Mouse (Mus musculus): ENCODE data around the gene AA467197. TPM values are rescaled to one million over a fixed set of nuclear protein-coding genes. Genes with fewer than 3 reads are reported as not detected.

The AA467197 gene
- total RNA-seq, 2 experiments from 2014 or later, result 1.1 TPM; not detected in 1

DNA sequence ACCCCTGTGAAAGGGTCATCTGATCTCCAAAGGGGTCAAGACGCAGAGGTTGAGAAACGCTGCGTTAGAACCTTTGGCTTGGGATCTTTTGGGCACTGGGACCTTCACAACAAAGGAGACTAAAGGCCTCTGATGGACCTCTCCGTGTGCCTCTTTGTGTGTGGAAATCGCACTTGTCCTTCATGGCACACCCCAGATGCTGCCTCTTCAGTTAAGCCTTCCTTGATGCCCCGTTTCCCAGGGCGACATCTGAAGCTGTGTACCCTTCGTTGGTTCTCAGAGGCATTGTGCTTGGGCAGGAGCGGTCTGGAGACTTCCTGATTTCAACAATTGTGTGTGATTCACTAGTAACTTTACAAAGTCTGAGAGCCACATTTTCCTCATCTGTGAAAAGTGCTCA lies 20.0 kb downstream of the AA467197 start:
- DNase-seq (ENCODE audit: low spot score in 2 of 2), result no peak
- Histone ChIP-seq H3K4me3 (no peak overlapping the region), H3K27ac (no peak overlapping the region)
- no peak for TF ChIP-seq CTCF (conservative IDR thresholded peaks at IDR 0.05)

- Histone ChIP-seq H3K27ac (no peak overlapping the region), H3K4me3 (no peak overlapping the region)
- TF ChIP-seq CTCF (conservative IDR thresholded peaks at IDR 0.05), result no peak
- no peak for DNase-seq (ENCODE audit: low spot score in 2 of 2)
Observed at GRCm38 (mm10) chr2:122657707-122658524, 21.1 kb downstream of the AA467197 start.

DNA sequence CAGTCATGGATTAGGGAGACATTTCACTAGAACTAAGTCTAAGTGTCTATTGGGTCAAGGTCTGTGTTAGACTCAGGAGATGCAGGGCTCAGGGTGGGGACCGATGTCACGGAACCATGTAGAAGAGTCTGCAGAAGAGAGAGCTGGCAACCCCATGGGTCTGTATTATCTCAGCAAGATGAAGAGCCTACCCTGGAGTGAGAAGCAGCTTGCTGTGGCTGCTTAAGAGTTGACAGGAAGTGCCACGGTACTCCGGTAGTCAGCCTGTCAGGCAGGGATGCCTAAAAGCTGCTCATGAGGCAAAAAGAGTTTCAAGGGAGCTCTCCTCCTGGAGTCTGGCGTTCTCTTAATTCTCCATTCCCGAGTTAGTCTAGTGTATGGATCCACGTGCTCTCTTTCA lies 23.0 kb downstream of the AA467197 start:
- H3K27ac ChIP-seq, result no peak overlapping the region
- no peak overlapping the region for H3K4me3 ChIP-seq
- no peak for TF ChIP-seq CTCF (conservative IDR thresholded peaks at IDR 0.05)
- DNase-seq (ENCODE audit: low spot score in 2 of 2), result no peak

GRCm38 (mm10) chr2:122665253-122665972 lies 28.6 kb downstream of the AA467197 start:
- no peak overlapping the region for H3K4me3 ChIP-seq
- no peak for DNase-seq (ENCODE audit: low spot score in 2 of 2)
- no peak overlapping the region for H3K27ac ChIP-seq
- TF ChIP-seq CTCF (conservative IDR thresholded peaks at IDR 0.05), result no peak

GRCm38 (mm10) chr2:122665973-122666875 lies 29.4 kb downstream of the AA467197 start:
- DNase-seq (ENCODE audit: low spot score in 2 of 2), result peak in 1 of 2 experiments; percentile 32
- no peak overlapping the region for H3K27ac ChIP-seq
- H3K4me3 ChIP-seq, result no peak overlapping the region
- peak; percentile 84 for TF ChIP-seq CTCF (conservative IDR thresholded peaks at IDR 0.05)

DNA sequence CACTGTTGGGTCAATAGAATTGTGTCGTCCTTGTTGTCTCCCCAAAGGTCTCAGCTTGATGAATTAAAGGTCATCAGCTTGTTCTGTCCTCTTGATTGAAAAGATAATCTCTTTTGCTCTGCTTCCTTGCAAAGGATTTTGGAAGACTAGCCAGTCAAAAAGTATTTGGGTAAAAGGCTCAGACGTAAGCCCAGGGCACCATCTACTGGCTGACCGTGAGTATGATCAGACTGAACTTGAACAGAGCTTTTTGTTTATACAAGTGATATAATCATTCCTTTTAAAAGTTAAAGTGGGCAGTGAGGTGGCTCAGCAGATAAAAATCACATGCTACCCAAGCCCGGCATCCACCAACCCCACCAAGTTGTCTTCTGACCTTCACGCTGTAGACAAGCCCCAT lies 31.1 kb downstream of the AA467197 start:
- TF ChIP-seq CTCF (conservative IDR thresholded peaks at IDR 0.05), result peak; percentile 84
- peak in 1 of 2 experiments; percentile 39 for DNase-seq (ENCODE audit: low spot score in 2 of 2)
- Histone ChIP-seq H3K4me3 (no peak overlapping the region), H3K27ac (no peak overlapping the region)

DNA sequence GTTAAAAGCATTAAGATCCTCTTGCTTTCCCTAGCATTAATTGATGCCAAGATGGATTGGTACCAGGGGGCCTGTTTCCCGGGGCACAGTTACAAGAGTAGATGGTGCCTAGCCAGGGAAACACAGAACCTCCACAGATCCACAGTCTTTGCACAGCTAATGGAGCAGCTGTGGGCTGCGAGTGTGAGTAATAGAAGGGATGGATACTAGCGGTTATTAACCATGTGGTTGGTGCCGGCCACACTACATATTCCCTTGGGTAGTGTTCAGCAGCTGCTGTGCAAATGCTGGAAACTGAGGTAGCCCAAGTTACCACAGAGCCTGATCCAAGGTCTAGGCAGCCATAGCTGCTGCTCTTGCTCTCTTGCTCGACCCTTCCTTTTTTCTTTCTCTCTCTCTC lies 34.9 kb downstream of the AA467197 start:
- DNase-seq (ENCODE audit: low spot score in 2 of 2), result no peak
- H3K27ac ChIP-seq, result no peak overlapping the region
- TF ChIP-seq CTCF (conservative IDR thresholded peaks at IDR 0.05), result no peak
- no peak overlapping the region for H3K4me3 ChIP-seq

DNA sequence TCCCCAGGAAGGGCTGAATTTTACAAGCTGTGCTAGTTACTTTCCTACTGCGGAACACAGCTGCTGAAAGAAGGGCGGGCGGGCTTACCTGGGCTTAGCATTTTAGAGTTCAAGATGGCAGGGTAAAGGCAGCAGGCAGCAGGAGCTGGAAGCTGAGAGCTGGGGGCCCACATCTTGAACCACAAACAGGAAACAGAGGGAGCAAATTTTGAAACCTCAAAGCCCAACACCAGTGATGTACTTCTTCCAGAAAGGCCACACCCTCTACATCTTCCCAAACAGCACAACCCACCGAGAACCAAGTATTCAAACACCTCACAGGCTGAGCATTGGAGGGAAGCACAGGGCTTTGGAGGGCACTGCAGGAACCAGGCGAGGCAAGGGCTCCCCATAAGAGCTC lies 36.1 kb downstream of the AA467197 start:
- Histone ChIP-seq H3K27ac (no peak overlapping the region), H3K4me3 (no peak overlapping the region)
- TF ChIP-seq CTCF (conservative IDR thresholded peaks at IDR 0.05), result no peak
- DNase-seq (ENCODE audit: low spot score in 2 of 2), result no peak

DNA sequence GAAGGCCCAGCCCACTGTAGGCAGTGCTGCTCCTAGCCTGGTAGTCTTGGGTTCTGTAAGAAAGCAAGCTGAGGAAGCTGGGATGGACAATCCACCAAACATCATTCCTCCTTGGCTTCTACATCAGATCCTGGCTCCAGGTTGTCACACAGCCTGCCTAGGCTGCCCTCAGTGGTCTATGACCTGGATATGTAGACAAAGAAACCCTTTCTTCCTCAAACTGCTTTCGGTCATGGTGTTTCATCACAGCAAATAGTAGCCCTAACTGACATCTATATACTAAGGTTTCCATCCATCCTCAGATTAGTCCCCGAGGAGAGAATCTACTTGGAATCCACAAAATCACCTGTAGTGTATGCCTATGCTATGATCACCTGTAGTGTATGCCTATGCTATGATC lies 38.3 kb downstream of the AA467197 start:
- H3K4me3 ChIP-seq, result no peak overlapping the region
- no peak for TF ChIP-seq CTCF (conservative IDR thresholded peaks at IDR 0.05)
- no peak overlapping the region for H3K27ac ChIP-seq
- no peak for DNase-seq (ENCODE audit: low spot score in 2 of 2)

DNA sequence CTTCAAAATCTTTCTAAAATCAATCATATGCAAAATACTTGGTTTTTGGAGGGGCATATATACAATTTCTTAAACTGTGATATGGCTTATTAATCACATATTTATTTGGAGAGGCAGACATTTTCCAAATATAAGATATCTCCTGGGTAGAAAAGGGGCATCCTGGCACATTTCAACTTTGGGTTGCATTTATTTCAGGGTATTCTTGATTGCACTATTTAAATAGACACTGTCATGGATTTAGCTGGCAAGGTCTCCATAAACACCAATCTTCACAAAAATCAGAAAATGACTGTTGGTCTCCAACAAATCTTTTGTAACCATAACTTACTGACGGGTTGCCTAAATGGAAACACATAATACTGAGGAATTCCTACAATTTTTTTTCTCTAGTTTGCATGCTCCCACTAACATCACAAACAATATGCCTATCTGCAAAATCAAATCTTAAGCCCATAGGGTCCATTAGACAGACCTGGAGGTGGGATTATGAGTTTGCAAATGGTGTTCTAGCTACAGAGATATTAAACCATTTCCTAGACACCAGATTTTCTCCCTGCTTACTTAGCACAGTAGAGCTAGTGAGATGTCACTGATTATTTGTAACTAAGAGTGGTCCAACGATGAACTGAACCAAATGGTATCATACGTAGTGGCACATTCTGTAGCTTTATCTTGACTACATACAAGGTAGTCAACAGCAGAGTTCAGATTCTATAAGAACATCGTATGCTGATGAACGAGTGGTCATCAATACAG lies 44.8 kb downstream of the AA467197 start:
- no peak overlapping the region for H3K4me3 ChIP-seq
- DNase-seq (ENCODE audit: low spot score in 2 of 2), result no peak
- no peak for TF ChIP-seq CTCF (conservative IDR thresholded peaks at IDR 0.05)
- H3K27ac ChIP-seq, result no peak overlapping the region

GRCm38 (mm10) chr2:122682520-122682919 lies 45.7 kb downstream of the AA467197 start:
- Histone ChIP-seq H3K27ac (no peak overlapping the region), H3K4me3 (no peak overlapping the region)
- TF ChIP-seq CTCF (conservative IDR thresholded peaks at IDR 0.05), result no peak
- no peak for DNase-seq (ENCODE audit: low spot score in 2 of 2)

DNA sequence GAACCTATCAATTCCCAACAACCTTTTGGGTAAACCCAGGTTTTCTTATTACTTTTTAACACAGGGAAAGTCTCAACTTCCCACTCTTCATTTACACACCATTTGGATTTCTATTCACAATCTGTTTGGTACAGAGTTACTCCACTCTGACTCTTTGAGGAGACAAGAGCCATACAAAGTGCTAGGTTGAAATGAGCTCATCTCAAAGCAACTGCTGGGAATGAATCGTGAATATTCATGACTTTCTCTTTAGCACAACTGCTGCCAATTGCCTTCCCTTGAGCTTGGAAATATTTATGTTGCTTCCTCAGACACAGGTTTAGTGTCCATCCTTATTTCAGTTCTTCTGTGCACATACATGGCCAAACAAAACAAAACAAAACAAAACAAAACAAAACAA lies 46.9 kb downstream of the AA467197 start:
- no peak for DNase-seq (ENCODE audit: low spot score in 2 of 2)
- TF ChIP-seq CTCF (conservative IDR thresholded peaks at IDR 0.05), result no peak
- no peak overlapping the region for H3K27ac ChIP-seq
- H3K4me3 ChIP-seq, result no peak overlapping the region
